Mouse (Mus musculus): ENCODE measurements at regions not wholly inside any gene's neighbourhood (a gene's known extent, or its start where the extent isn't known, plus 50 kb on each side); places are given as distances from the start of the nearest gene placed in this dataset.
A peak's percentile ranks its signal among the peaks of the same experiment; 100 is the strongest.

DNA sequence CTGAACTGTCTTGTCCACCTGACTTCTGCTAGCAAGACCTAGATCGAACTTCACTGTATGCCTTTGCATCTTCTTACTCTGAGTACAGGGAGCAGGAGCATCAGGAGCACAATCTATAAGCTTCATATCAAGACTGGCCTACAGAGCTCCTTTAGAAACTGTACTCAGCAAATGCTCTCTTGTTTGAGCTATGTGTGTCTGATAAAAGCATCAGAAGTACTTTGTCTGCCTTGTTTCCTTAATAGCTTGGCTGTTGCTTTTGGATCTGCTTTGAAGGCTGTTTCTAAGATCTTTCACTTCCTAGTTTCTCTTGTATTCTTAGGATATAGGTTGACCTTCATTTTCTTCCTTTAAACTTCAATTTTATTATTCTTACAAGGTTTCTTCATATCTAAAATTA is 175.3 kb upstream of the Cypt12 start:
- no peaks in the 10 kb centered on the region for H3K27me3 ChIP-seq (replicated peaks)
- no peaks in the 10 kb centered on the region for H3K9me3 ChIP-seq
- no peak for ATAC-seq (ENCODE audit: insufficient read depth, low FRiP score, low read depth)
- H3K4me1 ChIP-seq, result no peaks in the 10 kb centered on the region
- H3K4me2 ChIP-seq, result no peak overlapping the region
- no peak overlapping the region for H3K9ac ChIP-seq
- H3K36me3 ChIP-seq, result no peaks in the 10 kb centered on the region
- WGBS, result 83% methylated on average over 1 of the region's 1 CpGs
- no peak overlapping the region for H3K4me3 ChIP-seq (replicated peaks)
- no peak overlapping the region for H3K27ac ChIP-seq

DNA sequence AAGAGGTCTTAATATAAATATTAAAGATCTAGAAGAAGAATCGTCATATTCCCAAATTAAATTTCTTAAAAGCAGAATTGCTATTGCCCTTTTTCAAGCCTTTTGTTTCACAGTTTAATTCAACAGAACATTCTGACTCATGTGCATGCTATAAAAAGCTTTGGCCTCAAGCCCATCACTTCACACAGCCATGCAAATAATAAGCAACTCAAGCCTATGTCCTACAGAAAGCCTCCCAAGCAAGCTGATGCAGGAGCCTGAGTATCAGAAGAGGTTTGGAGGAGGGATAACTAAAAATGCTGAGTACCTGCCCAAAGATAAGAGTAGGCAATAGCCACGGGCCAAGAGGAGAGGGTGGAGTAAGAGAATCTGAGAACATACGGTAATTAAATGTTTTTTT is 169.1 kb upstream of the Cypt12 start:
- Histone ChIP-seq H3K4me3 (replicated peaks) (no peak overlapping the region), H3K4me1 (no peaks in the 10 kb centered on the region), H3K9ac (no peak overlapping the region), H3K27me3 (replicated peaks) (no peaks in the 10 kb centered on the region), H3K27ac (no peak overlapping the region), H3K4me2 (no peak overlapping the region), H3K36me3 (no peaks in the 10 kb centered on the region), H3K9me3 (no peaks in the 10 kb centered on the region)
- WGBS, result 80% methylated on average over 3 of the region's 3 CpGs
- ATAC-seq (ENCODE audit: insufficient read depth, low FRiP score, low read depth), result no peak

DNA sequence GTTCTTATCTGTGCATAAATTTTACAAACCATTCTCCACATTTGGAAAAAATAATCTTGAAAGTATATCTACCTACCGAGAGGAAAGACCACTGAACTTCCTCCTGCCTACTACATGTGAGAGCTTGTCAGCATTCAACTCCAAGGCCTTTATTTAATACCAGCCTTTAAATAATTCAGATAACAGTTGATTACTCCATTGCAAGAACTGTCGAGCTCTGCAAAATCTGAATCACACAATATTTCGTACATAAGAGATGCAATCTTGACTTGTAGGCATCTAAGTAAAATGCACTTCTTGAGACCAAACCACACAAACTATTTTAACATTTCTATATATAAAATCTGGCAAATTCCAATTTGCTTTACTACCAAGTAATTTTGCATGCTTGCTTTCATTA is 164.1 kb upstream of the Cypt12 start:
- Histone ChIP-seq H3K4me2 (no peak overlapping the region), H3K4me1 (peaks cover 10% of the 10 kb centered on the region), H3K27ac (no peak overlapping the region), H3K9me3 (no peaks in the 10 kb centered on the region), H3K9ac (no peak overlapping the region), H3K36me3 (no peaks in the 10 kb centered on the region), H3K4me3 (replicated peaks) (no peak overlapping the region), H3K27me3 (replicated peaks) (peaks cover 41% of the 10 kb centered on the region)
- 66% methylated on average over 3 of the region's 3 CpGs for WGBS
- ATAC-seq (ENCODE audit: insufficient read depth, low FRiP score, low read depth), result no peak

DNA sequence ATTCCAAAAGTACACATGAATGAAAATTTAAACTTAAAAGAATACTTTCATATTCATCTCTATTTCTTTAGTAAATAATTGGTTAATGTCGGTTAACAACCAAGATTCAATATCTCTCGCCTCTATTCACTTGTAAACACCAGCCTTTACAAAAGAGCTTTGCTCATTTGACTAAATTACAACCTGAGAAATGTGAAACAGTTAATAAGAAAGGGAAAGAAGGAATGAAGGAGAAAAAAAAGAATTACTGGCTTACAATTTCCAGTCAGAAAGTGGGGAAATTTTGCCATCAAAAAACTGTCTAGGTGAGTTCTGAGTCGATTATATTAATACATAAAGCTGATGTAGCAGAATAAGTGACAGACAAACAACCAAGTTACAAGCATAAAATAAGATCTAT is 163.6 kb upstream of the Cypt12 start:
- ATAC-seq (ENCODE audit: insufficient read depth, low FRiP score, low read depth), result no peak
- Histone ChIP-seq H3K4me3 (replicated peaks) (no peak overlapping the region), H3K27me3 (replicated peaks) (peaks cover 41% of the 10 kb centered on the region), H3K27ac (no peak overlapping the region), H3K4me1 (peaks cover 10% of the 10 kb centered on the region), H3K9ac (no peak overlapping the region), H3K4me2 (no peak overlapping the region), H3K9me3 (no peaks in the 10 kb centered on the region), H3K36me3 (no peaks in the 10 kb centered on the region)
- 43% methylated on average over 3 of the region's 3 CpGs for WGBS

DNA sequence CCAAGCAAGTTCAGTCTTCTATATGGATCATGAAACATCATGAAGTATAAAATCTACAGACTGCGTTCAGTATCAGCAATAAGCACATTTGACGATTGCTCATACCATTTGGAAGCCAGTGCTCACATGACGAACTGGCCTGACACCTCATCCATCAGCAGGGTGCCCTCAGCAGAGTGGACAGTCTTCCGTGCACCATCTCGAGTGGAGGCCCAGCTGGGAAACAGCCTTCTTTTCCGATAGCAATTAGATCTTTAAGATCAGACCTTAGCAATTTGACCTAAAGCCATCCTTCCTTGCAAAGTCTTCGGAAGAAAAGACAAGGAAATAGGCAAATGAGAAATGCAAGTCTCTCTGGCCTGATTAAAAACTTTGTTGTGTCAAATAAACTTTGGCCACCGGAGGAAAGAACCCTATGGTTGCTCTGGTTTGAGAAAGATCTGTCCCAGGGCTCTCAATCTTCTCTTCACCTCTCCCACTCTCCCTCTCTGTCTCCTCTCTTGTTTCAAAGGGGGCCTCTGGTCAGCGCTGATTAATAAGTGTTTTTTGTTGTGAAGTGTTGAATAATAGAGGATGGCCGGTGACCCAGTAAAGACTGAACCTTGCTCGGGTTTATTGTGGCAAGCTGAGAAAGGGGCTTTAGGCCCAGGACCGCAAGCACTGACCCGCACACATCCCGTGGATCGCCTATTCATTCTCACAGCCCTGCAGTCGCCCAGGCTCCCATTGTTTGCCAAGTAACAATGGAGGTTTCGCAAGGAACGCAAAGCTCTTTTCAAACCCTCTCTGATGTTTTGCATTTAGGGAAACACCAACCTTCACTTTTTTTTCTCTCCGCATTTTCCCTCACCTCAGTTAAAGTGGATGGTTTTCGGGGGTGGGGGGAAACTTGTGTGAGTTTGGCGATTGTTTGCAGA is 162.8 kb upstream of the Cypt12 start:
- H3K4me3 ChIP-seq (replicated peaks), result peak overlapping the region; percentile 39
- H3K36me3 ChIP-seq, result no peaks in the 10 kb centered on the region
- peak overlapping the region; percentile 79 for H3K4me2 ChIP-seq
- 7% methylated on average over 21 of the region's 21 CpGs for WGBS
- no peaks in the 10 kb centered on the region for H3K9me3 ChIP-seq
- peaks cover 46% of the 10 kb centered on the region for H3K27me3 ChIP-seq (replicated peaks)
- H3K4me1 ChIP-seq, result peaks cover 10% of the 10 kb centered on the region
- no peak for ATAC-seq (ENCODE audit: insufficient read depth, low FRiP score, low read depth)
- no peak overlapping the region for H3K27ac ChIP-seq
- H3K9ac ChIP-seq, result no peak overlapping the region

DNA sequence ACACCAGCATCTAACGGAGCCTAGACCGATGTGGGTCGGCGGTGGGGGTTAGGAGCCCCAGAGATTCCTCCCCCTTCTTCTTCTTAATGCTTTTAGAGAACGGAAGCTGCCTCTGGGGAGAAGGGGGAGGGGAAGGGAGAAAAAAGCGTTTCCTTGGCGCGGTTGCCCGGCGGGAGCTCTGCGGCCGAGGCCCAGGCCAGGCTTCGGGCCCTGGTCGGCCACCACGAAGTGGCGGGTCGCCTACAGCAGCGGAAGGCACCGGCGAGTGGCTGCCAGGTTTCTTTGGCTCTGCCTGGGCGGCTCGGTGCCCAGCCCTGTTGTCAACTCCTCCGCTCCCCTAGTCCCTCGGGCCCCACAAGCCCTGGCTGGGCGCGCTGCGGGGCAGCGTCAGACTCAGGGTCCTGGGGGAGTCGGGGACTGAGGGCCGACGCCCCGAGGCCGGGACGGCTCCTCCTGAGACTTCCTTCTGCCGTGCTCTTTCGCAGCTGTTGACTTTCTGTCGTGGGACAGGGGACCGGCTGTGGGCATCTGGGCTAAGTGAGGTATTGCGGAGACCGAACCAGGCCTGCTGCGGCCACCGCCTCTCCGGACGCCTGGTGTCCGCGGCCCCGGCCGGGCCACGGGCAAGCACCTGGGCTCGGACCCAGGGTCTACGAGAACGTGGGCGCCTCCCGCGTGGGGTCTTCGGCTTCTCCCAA is 162.0 kb upstream of the Cypt12 start:
- under 1% methylated on average over 56 of the region's 56 CpGs for WGBS
- peak overlapping the region; percentile 79 for H3K4me2 ChIP-seq
- no peak overlapping the region for H3K27ac ChIP-seq
- peaks cover 52% of the 10 kb centered on the region for H3K27me3 ChIP-seq (replicated peaks)
- ATAC-seq (ENCODE audit: insufficient read depth, low FRiP score, low read depth), result no peak; the same call in 1 of the 2 replicates
- no peak overlapping the region; the same call in 1 of the 2 replicates for H3K9ac ChIP-seq
- H3K4me3 ChIP-seq (replicated peaks), result peak overlapping the region; percentile 39
- no peaks in the 10 kb centered on the region for H3K9me3 ChIP-seq
- peaks cover 10% of the 10 kb centered on the region for H3K4me1 ChIP-seq
- no peaks in the 10 kb centered on the region for H3K36me3 ChIP-seq

DNA sequence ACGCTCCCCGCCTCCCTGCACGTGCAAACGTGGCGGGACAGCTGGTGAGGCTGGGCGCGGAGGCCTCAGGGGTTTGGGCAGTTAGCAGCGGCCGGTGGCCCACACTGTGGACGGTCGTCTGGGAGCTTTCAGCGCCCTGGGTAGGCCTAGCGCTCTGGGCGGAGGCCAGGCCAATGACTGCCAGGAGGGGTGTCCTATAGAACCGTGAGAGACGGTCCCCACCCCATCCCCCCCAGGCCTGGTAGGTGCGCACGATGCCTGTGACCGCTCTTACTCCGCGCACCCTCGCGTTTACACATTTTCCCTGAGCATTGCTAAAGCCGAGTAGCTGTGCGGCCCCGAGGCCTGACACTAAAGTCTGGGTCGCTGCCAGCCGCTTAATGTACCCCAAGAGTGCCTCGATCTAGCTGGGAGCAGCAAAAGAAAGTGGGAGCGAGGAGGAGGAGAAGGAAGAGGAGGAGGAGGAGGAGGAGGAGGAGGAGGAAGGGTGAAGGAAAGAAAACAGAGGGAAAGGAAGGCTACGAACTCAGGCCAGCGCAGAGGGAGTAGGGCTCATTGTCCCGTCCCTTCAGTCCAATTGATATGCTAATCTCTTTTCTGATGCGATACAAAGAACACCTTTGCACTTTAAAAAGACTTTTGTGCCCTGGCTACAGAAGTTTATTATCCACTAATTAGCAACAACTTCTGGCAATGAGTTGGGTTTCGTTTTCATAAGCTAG is 161.3 kb upstream of the Cypt12 start:
- Histone ChIP-seq H3K9ac (no peak overlapping the region; the same call in 1 of the 2 replicates), H3K36me3 (no peaks in the 10 kb centered on the region), H3K4me1 (peaks cover 10% of the 10 kb centered on the region), H3K9me3 (no peaks in the 10 kb centered on the region), H3K27ac (no peak overlapping the region), H3K4me3 (replicated peaks) (peak overlapping the region; percentile 39), H3K27me3 (replicated peaks) (peaks cover 57% of the 10 kb centered on the region), H3K4me2 (peak overlapping the region; percentile 79)
- WGBS, result 3% methylated on average over 35 of the region's 35 CpGs
- ATAC-seq (ENCODE audit: insufficient read depth, low FRiP score, low read depth), result no peak; the same call in 1 of the 2 replicates

DNA sequence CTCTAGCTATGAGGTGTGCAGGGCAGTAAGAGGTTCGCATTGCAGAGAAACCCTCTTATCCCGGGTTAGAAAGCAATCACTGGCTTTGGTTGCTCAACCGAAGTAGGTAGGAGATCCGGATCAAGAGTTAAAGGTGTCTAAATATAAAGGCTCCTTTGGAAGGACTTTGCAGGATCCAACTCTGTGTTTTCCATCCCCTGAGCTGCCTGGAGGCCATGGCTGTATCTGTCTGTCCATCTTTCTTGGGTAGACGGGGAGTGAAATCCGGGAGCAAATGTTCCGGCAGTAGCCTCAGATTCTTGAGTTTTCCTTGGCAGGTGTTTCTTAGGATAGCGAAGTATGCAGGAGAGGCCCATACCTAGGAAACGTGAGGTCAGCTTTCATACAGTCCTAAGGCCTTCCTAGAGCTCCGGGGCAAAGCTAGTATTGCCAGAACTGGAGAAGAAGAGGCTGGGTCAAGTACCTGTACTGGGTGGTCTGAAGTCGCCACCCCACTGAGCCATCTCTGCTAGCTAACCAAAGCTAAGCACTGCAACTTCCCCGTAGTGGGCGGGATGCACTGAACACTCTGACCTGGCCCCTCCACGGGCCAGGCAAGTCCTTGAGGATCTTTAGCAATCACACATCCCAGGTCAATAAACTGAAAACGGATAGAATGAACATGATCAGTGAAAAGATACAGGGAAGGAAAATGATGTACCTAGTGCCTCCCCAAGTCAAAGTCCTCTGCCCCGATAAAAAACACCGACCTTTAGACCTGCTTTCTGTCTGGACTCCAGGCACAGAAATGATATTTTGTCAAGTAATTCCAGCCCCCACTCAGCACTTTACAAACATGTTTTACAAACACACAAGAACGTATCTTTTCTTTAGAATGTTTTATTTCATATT is 160.5 kb upstream of the Cypt12 start:
- 8% methylated on average over 18 of the region's 18 CpGs for WGBS
- no peak overlapping the region for H3K4me3 ChIP-seq (replicated peaks)
- H3K27me3 ChIP-seq (replicated peaks), result peaks cover 60% of the 10 kb centered on the region
- no peaks in the 10 kb centered on the region for H3K9me3 ChIP-seq
- H3K36me3 ChIP-seq, result no peaks in the 10 kb centered on the region
- no peak overlapping the region for H3K27ac ChIP-seq
- H3K9ac ChIP-seq, result no peak overlapping the region
- ATAC-seq (ENCODE audit: insufficient read depth, low FRiP score, low read depth), result no peak
- peaks cover 10% of the 10 kb centered on the region for H3K4me1 ChIP-seq
- no peak overlapping the region for H3K4me2 ChIP-seq

DNA sequence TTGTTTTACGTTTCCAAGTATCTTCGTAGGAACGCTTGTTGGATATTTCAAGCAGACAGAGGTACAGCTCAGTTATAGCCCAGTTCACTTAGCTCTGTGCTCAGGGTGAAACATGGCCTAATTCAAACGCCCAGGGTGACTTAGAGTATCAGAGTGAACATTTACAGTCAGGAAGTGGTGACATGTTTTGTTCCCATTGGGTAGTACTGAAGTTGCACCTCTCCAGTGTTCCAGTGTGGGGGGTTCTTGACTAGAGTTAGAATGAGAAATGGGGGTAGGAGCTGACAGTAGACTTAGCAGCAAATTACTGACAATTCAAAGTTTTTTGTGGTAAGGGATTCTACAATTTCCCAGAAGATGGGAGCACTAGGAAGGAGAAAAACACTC is 159.9 kb upstream of the Cypt12 start:
- Histone ChIP-seq H3K4me3 (replicated peaks) (no peak overlapping the region), H3K4me1 (peaks cover 10% of the 10 kb centered on the region)

DNA sequence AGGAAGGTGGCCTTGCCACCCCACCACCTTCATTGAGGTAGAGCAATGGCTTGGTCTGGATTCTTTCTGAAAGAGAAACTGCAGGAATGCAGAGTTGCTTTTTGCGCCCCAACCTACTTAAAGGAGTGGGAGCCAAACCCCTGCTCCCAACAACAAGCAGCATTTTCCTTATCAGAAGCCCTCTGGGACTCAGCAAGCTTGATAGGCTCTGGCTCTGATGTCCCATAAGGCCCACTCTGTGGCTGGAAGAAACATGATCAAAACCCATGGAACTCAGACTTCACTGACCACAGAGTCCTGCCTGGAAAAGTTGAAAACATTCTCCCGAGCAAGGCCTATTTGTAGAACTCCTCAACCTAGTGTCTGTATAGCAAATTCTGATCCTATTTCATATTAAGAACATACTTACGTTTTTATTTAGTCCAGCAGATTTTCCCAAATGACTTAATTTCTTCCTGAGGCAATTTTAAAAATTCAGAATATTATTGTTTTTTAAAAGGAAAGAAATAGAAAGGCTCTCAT is 159.4 kb upstream of the Cypt12 start:
- H3K4me2 ChIP-seq, result no peak overlapping the region
- WGBS, result 24% methylated on average over 3 of the region's 3 CpGs
- H3K4me1 ChIP-seq, result peaks cover 13% of the 10 kb centered on the region
- ATAC-seq (ENCODE audit: insufficient read depth, low FRiP score, low read depth), result no peak
- no peak overlapping the region for H3K4me3 ChIP-seq (replicated peaks)
- H3K9me3 ChIP-seq, result no peaks in the 10 kb centered on the region
- no peak overlapping the region for H3K27ac ChIP-seq
- H3K27me3 ChIP-seq (replicated peaks), result peaks cover 71% of the 10 kb centered on the region
- H3K9ac ChIP-seq, result no peak overlapping the region
- H3K36me3 ChIP-seq, result no peaks in the 10 kb centered on the region

More for the DNA sequence above, 159.9 kb upstream of the Cypt12 start:
- no peak for ATAC-seq (ENCODE audit: insufficient read depth, low FRiP score, low read depth)
- Histone ChIP-seq H3K27me3 (replicated peaks) (peaks cover 66% of the 10 kb centered on the region), H3K36me3 (no peaks in the 10 kb centered on the region), H3K4me2 (no peak overlapping the region), H3K9ac (no peak overlapping the region), H3K9me3 (no peaks in the 10 kb centered on the region), H3K27ac (no peak overlapping the region)
- 22% methylated on average over 4 of the region's 4 CpGs for WGBS

Data from stomach, embryonic 15.5 days (tissue).